Mouse (Mus musculus): Measurements from ENCODE around the gene Lmtk3.

The Lmtk3 gene

GRCm38 (mm10) chr7:45853089-45853488 lies 69.6 kb downstream of the Lmtk3 start:
- no peak for DNase-seq (ENCODE audit: extremely low read depth, low read depth)
